Mouse (Mus musculus) midbrain, embryonic 16.5 days (tissue): ENCODE data around the gene Rhbdl2. TPM values are rescaled to one million over a fixed set of nuclear protein-coding genes. Genes with fewer than 3 reads are reported as not detected.

Experiments
- ATAC-seq: fragments of 200-750 bp; cut with Nextera tagmentation; 2 replicates; pipeline ENCODE4 v1.8.0; 2017; ENCODE audit warnings: moderate TSS enrichment
- H3K27ac ChIP-seq: fragments of 300-500 bp; sonication (generic); 2 replicates; pipeline ENCODE4 v1.5.1; 2014; ENCODE audit warnings: mild to moderate bottlenecking, low read length, mixed read lengths
- H3K27me3 ChIP-seq: fragments of 300-500 bp; sonication (generic); 2 replicates; pipeline ENCODE4 v1.6.1; 2014; ENCODE audit warnings: low read depth, low read length, mixed read lengths; ENCODE audit not compliant: control insufficient read depth, insufficient read depth
- H3K36me3 ChIP-seq: fragments of 300-500 bp; sonication (generic); 2 replicates; pipeline ENCODE4 v1.6.1; 2014; ENCODE audit warnings: mild to moderate bottlenecking, low read length, moderate library complexity, mixed read lengths; ENCODE audit not compliant: control insufficient read depth, insufficient read depth
- H3K4me1 ChIP-seq: fragments of 300-500 bp; sonication (generic); 2 replicates; pipeline ENCODE4 v1.6.1; 2014; ENCODE audit warnings: mild to moderate bottlenecking, low read length, mixed read lengths; ENCODE audit not compliant: control insufficient read depth, insufficient read depth
- H3K4me2 ChIP-seq: fragments of 300-500 bp; sonication (generic); 2 replicates; pipeline ENCODE4 v1.6.1; 2014; ENCODE audit warnings: mild to moderate bottlenecking, low read length, mixed read lengths
- H3K4me3 ChIP-seq: fragments of 300-500 bp; sonication (generic); 2 replicates; pipeline ENCODE4 v1.5.1; 2014; ENCODE audit warnings: low read depth, mild to moderate bottlenecking, low read length, moderate library complexity, mixed read lengths
- H3K9ac ChIP-seq: fragments of 300-500 bp; sonication (generic); 2 replicates; pipeline ENCODE4 v1.6.1; 2014; ENCODE audit warnings: low read depth, low read length, mixed read lengths
- H3K9me3 ChIP-seq: fragments of 300-500 bp; sonication (generic); replicated peaks from 2 replicates; pipeline ENCODE4 v1.6.1; 2014; ENCODE audit warnings: mild to moderate bottlenecking, low read length, mixed read lengths; ENCODE audit not compliant: control insufficient read depth, poor library complexity, severe bottlenecking
- WGBS: fragments of 180-500 bp; shearing (Covaris S2); extraction: QIAGEN DNeasy Blood & Tissue Kit; methylation state at CpG from one replicate; pipeline ENCODE4 v1.1.7; 2014; 5-methylcytosine and 5-hydroxymethylcytosine counted together
- polyA plus RNA-seq: library from polyadenylated mRNA; unstranded; fragments of >200 nt; fragmentation: Nextera tagmentation; extraction: Ambion mirVana; gene quantifications from 2 replicates; pipeline ENCODE4 v1.2.1, GENCODE M21; 2015

Rhbdl2 gene
- polyA plus RNA-seq, 1 experiment from 2014 or later = 1.4 TPM

- H3K4me2 ChIP-seq = no peak overlapping the region
- no peak for ATAC-seq
These were observed 72.1 kb downstream of the Rhbdl2 start for GRCm38 (mm10) chr4:123859803-123860202.

GRCm38 (mm10) chr4:123860621-123861020 lies 72.9 kb downstream of the Rhbdl2 start:
- no peaks in the 10 kb centered on the region for H3K4me1 ChIP-seq
- H3K9ac ChIP-seq = no peak overlapping the region
- no peaks in the 10 kb centered on the region for H3K27me3 ChIP-seq
- no peak overlapping the region for H3K4me2 ChIP-seq
- no peak overlapping the region for H3K27ac ChIP-seq
- H3K4me3 ChIP-seq = no peak overlapping the region
- ATAC-seq = no peak
- 86% methylated on average over 5 of the region's 5 CpGs for WGBS
- no peaks in the 10 kb centered on the region for H3K36me3 ChIP-seq
- H3K9me3 ChIP-seq = no peaks in the 10 kb centered on the region

More at GRCm38 (mm10) chr4:123859803-123860202, 72.1 kb downstream of the Rhbdl2 start:
- no peaks in the 10 kb centered on the region for H3K9me3 ChIP-seq
- H3K9ac ChIP-seq = no peak overlapping the region
- H3K4me1 ChIP-seq = no peaks in the 10 kb centered on the region
- H3K4me3 ChIP-seq = no peak overlapping the region
- no peaks in the 10 kb centered on the region for H3K27me3 ChIP-seq
- 61% methylated on average over 2 of the region's 2 CpGs for WGBS
- no peaks in the 10 kb centered on the region for H3K36me3 ChIP-seq
- no peak overlapping the region for H3K27ac ChIP-seq

Other genes with a start within 250 kb of the Rhbdl2 start
- 75.7 and 78.7 TPM in 2 replicates for gene Macf1, start 103.5 kb upstream of the Rhbdl2 start, polyA plus RNA-seq
- 403 and 425 TPM in 2 replicates for gene Ndufs5, start 69.7 kb upstream of the Rhbdl2 start, polyA plus RNA-seq
- 77.2 and 86.4 TPM in 2 replicates for gene Akirin1, start 37.5 kb upstream of the Rhbdl2 start, polyA plus RNA-seq
- 0.10 and 0.21 TPM in 2 replicates for gene 4933427I04Rik, start 71.8 kb downstream of the Rhbdl2 start, polyA plus RNA-seq
- gene Mycbp, start 117.0 kb downstream of the Rhbdl2 start, polyA plus RNA-seq = 36.3 and 36.9 TPM in 2 replicates
- gene Rragc, start 129.6 kb downstream of the Rhbdl2 start, polyA plus RNA-seq = 44.8 and 46.2 TPM in 2 replicates
- gene 4930535I16Rik, start 130.1 kb downstream of the Rhbdl2 start, polyA plus RNA-seq = not detected in 2 replicates